Mouse (Mus musculus): ENCODE measurements around the gene Krtdap. TPM values are rescaled to one million over a fixed set of nuclear protein-coding genes. Genes with fewer than 3 reads are reported as not detected.
"Not testable (repeated sequence)": the region's sequence is repeated elsewhere in the genome, so short reads cannot be mapped to it uniquely, and the experiment has no call there.

Krtdap gene
- polyA plus RNA-seq, 1 experiment from 2014 or later = not detected

DNA sequence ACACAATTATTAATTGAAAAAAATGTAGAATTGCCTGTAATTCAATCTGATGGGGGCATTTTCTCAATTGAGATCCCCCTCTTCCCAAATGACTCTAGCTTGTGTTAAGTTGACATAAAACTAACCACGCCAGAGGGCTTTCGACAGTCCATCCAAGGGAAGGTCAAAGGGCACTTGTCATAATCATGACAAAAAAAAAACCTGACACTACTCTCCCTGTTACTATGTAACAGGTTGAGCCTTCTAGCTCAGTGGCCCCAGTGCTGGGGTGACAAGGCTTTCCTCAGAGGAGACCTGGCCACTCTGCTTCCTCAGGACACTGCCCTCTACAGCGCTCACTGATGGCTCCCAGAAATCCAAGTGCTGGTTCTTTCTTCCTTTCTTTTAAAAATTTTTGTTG lies 36.6 kb downstream of the Krtdap start:
- Histone ChIP-seq H3K36me3 (replicated peaks) (no peaks in the 10 kb centered on the region), H3K9ac (no peak overlapping the region), H3K9me3 (no peaks in the 10 kb centered on the region), H3K4me2 (no peak overlapping the region), H3K27me3 (no peaks in the 10 kb centered on the region), H3K4me3 (replicated peaks) (no peak overlapping the region), H3K27ac (no peak overlapping the region), H3K4me1 (no peaks in the 10 kb centered on the region)
- WGBS = 95% methylated on average over 3 of the region's 3 CpGs
- ATAC-seq (ENCODE audit: low FRiP score) = no peak

DNA sequence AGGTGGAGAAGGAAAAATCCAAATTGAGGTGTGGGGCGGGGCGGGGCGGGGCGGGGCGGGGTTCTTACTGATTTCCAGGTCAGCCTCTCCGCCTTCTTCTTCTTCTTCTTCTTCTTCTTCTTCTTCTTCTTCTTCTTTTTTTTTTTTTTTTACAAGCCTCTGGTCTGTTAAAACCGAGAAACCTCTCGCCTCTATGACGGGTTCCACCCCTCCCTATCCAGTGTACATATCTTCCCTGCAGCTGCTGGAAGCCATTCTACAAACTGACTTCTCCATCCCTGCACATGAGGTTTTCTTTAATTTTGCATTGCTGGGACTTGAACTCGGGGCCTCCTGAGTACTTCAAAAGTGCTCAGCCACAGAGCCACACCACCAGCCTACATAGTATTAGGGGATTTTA lies 39.0 kb downstream of the Krtdap start:
- Histone ChIP-seq H3K4me2 (no peak overlapping the region), H3K4me3 (replicated peaks) (no peak overlapping the region), H3K27me3 (no peaks in the 10 kb centered on the region), H3K27ac (no peak overlapping the region), H3K4me1 (no peaks in the 10 kb centered on the region), H3K9ac (no peak overlapping the region), H3K36me3 (replicated peaks) (no peaks in the 10 kb centered on the region), H3K9me3 (no peaks in the 10 kb centered on the region)
- ATAC-seq (ENCODE audit: low FRiP score) = no peak
- 89% methylated on average over 10 of the region's 10 CpGs for WGBS

DNA sequence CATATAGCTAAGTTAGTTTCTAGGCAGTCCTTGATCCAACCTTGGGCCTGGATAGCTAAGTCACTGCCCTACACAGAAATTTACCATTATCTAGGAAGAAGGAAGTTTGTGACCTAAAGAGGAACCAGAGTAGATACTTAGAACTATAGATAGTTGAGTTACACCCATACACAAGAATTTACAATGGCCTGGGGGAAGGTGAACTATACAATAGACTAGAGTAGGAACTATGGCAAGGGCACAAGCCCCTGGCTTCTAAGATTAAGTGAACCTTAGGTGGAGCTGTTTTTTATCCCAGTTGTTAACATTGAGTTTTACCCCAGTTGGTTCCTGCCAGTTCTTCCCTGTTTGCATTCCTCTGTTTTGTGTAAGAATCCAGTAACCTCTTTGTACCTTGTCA lies 41.2 kb downstream of the Krtdap start:
- not testable (repeated sequence) for ATAC-seq (ENCODE audit: low FRiP score); H3K27ac ChIP-seq; H3K4me2 ChIP-seq; H3K36me3 ChIP-seq (replicated peaks); H3K9ac ChIP-seq; H3K27me3 ChIP-seq; H3K4me3 ChIP-seq (replicated peaks); H3K4me1 ChIP-seq; H3K9me3 ChIP-seq

DNA sequence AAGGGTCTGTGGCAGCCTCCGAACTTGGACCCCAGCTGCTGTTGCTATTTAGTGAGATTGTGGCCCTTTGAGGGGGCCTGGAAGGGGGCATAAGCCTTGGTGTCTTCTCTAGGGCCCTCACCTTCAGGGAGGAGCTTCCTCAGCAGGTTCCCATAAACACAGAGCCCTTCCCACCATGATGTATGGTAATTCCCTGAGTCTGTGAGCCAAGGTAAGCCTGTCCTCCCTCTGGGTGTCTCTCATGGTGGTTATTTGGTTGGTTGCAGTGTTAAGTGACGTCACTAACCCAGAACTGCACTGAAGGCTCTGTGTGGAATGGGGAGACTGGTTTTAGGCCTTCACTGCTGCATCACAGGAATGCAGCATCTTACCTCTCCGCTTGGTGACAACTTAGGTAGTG lies 41.7 kb downstream of the Krtdap start:
- no peak overlapping the region for H3K4me2 ChIP-seq
- no peaks in the 10 kb centered on the region for H3K9me3 ChIP-seq
- no peaks in the 10 kb centered on the region for H3K4me1 ChIP-seq
- no peak overlapping the region for H3K9ac ChIP-seq
- 73% methylated on average over 3 of the region's 3 CpGs for WGBS
- no peak for ATAC-seq (ENCODE audit: low FRiP score)
- no peaks in the 10 kb centered on the region for H3K27me3 ChIP-seq
- H3K4me3 ChIP-seq (replicated peaks) = no peak overlapping the region
- H3K27ac ChIP-seq = no peak overlapping the region
- no peaks in the 10 kb centered on the region for H3K36me3 ChIP-seq (replicated peaks)

DNA sequence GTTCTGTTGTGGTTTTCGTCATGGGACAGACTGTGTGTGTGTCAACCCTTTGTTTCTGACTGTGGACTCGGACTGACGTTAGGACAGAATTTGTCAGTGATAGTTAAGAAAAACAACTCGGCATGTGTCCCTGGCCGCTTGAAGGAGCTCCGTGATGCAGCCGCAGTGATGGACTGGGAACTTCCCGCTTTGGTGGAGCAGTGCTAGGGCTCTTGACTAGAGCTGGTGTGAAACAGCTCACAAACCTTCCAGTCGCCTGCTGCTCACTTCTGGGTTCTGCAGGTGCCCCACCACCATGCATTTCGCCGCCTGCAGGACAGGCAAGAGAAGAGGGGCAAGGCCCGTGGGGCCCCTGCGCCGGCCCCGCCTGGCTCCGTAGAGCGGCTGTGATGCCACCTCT lies 44.6 kb downstream of the Krtdap start:
- Histone ChIP-seq H3K9me3 (no peaks in the 10 kb centered on the region), H3K36me3 (replicated peaks) (no peaks in the 10 kb centered on the region), H3K4me1 (no peaks in the 10 kb centered on the region), H3K27me3 (no peaks in the 10 kb centered on the region), H3K9ac (no peak overlapping the region), H3K4me3 (replicated peaks) (no peak overlapping the region), H3K27ac (no peak overlapping the region), H3K4me2 (no peak overlapping the region)
- ATAC-seq (ENCODE audit: low FRiP score) = no peak
- 81% methylated on average over 17 of the region's 17 CpGs for WGBS

DNA sequence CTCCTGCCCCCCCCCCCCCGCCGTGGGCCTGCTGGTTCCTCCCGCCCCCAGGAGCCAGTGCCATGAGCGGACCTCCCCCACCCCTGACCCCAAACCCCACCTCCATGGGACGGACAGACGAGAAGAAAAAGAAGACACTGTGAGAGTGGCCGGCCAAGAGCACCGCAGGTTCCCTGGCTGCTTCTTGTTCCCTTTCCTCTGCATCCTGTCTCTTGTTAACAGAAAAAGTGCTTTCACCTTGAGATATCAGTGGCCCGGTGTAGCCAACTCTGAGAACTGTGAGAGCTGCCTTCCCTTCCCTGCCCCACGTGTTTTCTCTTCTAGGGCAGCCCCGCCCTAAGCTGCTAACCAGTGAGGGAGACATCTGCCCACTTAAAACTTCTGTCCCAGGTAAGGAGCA lies 45.0 kb downstream of the Krtdap start:
- not testable (repeated sequence) for H3K4me2 ChIP-seq; H3K9me3 ChIP-seq; H3K4me1 ChIP-seq; H3K36me3 ChIP-seq (replicated peaks); H3K9ac ChIP-seq; H3K4me3 ChIP-seq (replicated peaks); H3K27ac ChIP-seq; H3K27me3 ChIP-seq; ATAC-seq (ENCODE audit: low FRiP score)
- 54% methylated on average over 9 of the region's 11 CpGs for WGBS

DNA sequence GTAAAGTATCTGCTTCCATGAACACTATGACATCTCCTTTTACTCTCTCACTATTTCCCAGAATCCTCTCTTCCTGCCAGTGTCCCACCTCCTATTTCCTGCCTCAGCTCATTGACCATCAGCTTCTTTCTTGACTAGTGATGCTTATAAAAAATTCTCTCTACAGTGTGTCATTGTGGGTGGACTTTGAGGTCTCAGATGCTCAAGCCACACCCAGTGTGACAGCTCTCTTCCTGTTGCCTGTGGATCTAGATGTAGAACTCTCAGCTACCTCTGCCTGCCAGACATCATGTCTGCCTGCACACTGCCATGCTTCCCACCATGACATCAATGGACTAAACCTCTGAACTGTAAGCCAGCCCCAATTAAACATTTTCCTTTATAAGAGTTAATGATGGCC lies 49.6 kb downstream of the Krtdap start:
- H3K9me3 ChIP-seq = no peaks in the 10 kb centered on the region
- H3K4me3 ChIP-seq (replicated peaks) = no peak overlapping the region
- H3K36me3 ChIP-seq (replicated peaks) = no peaks in the 10 kb centered on the region
- no peaks in the 10 kb centered on the region for H3K4me1 ChIP-seq
- H3K9ac ChIP-seq = no peak overlapping the region
- no peaks in the 10 kb centered on the region for H3K27me3 ChIP-seq
- no peak overlapping the region for H3K4me2 ChIP-seq
- no peak for ATAC-seq (ENCODE audit: low FRiP score)
- no peak overlapping the region for H3K27ac ChIP-seq

DNA sequence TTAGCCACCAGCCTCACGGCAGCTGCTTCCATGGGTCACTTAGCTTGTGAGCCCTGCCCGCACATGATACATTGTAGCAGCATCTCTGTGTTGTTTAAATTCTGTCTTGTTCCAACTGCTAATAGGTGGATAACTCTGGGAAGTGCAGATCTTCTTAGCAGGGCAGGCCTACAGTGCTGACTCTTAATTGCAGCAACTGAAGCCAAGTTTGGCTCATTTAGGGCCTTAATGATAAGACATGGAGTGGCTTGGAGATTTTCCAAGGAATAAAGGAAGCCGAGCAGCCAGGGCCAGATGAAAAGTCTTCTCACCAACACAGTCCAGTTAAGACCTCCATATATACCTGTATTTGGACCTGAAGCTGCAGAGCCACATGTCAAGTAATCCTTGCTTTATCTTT lies 52.6 kb downstream of the Krtdap start:
- Histone ChIP-seq H3K4me3 (replicated peaks) (no peak overlapping the region), H3K9ac (no peak overlapping the region), H3K27me3 (no peaks in the 10 kb centered on the region), H3K4me1 (0 out of 2 replicates have a peak, but pooled peaks cover 4% of the 10 kb centered on the region), H3K27ac (no peak overlapping the region), H3K4me2 (no peak overlapping the region), H3K9me3 (no peaks in the 10 kb centered on the region), H3K36me3 (replicated peaks) (no peaks in the 10 kb centered on the region)
- ATAC-seq (ENCODE audit: low FRiP score) = no peak
- WGBS = 73% methylated on average over 3 of the region's 3 CpGs

Other genes starting within 250 kb of the Krtdap start
- 7.9 and 8.4 TPM in 2 replicates for gene Hspb6, start 235.7 kb upstream of the Krtdap start, polyA plus RNA-seq (2016; fragmentation: Nextera tagmentation; extraction: Ambion mirVana)
- gene Proser3, start 235.6 kb upstream of the Krtdap start, polyA plus RNA-seq (2016; fragmentation: Nextera tagmentation; extraction: Ambion mirVana) = 16.1 and 18.6 TPM in 2 replicates
- 51.7 and 63.1 TPM in 2 replicates for gene Lin37, start 228.1 kb upstream of the Krtdap start, polyA plus RNA-seq (2016; fragmentation: Nextera tagmentation; extraction: Ambion mirVana)
- 88.1 and 95.7 TPM in 2 replicates for gene U2af1l4, start 224.6 kb upstream of the Krtdap start, polyA plus RNA-seq (2016; fragmentation: Nextera tagmentation; extraction: Ambion mirVana)
- gene Gm49396, start 224.6 kb upstream of the Krtdap start, polyA plus RNA-seq (2016; fragmentation: Nextera tagmentation; extraction: Ambion mirVana) = 24.0 and 24.9 TPM in 2 replicates
- gene Psenen, start 224.3 kb upstream of the Krtdap start, polyA plus RNA-seq (2016; fragmentation: Nextera tagmentation; extraction: Ambion mirVana) = 142 and 145 TPM in 2 replicates
- 3.4 and 5.6 TPM in 2 replicates for gene Igflr1, start 222.5 kb upstream of the Krtdap start, polyA plus RNA-seq (2016; fragmentation: Nextera tagmentation; extraction: Ambion mirVana)
- 13.0 TPM in 2 replicates for gene Kmt2b, start 199.2 kb upstream of the Krtdap start, polyA plus RNA-seq (2016; fragmentation: Nextera tagmentation; extraction: Ambion mirVana)
- 0.32 and 0.46 TPM in 2 replicates for gene Zbtb32, start 189.0 kb upstream of the Krtdap start, polyA plus RNA-seq (2016; fragmentation: Nextera tagmentation; extraction: Ambion mirVana)
- gene Upk1a, start 175.0 kb upstream of the Krtdap start, polyA plus RNA-seq (2016; fragmentation: Nextera tagmentation; extraction: Ambion mirVana) = 0.23 and 0.61 TPM in 2 replicates
- 814 and 871 TPM in 2 replicates for gene Cox6b1, start 161.7 kb upstream of the Krtdap start, polyA plus RNA-seq (2016; fragmentation: Nextera tagmentation; extraction: Ambion mirVana)
- not detected in 2 replicates for gene Etv2, start 152.0 kb upstream of the Krtdap start, polyA plus RNA-seq (2016; fragmentation: Nextera tagmentation; extraction: Ambion mirVana)
- gene Rbm42, start 137.6 kb upstream of the Krtdap start, polyA plus RNA-seq (2016; fragmentation: Nextera tagmentation; extraction: Ambion mirVana) = 144 and 150 TPM in 2 replicates
- gene Haus5, start 122.9 kb upstream of the Krtdap start, polyA plus RNA-seq (2016; fragmentation: Nextera tagmentation; extraction: Ambion mirVana) = 63.7 and 64.5 TPM in 2 replicates
- not detected in 2 replicates for gene Pmis2, start 116.3 kb upstream of the Krtdap start, polyA plus RNA-seq (2016; fragmentation: Nextera tagmentation; extraction: Ambion mirVana)
- gene 2200002J24Rik, start 89.0 kb upstream of the Krtdap start, polyA plus RNA-seq (2016; fragmentation: Nextera tagmentation; extraction: Ambion mirVana) = 0.33 TPM in 1 of 2 replicates, not detected in the other
- 1.6 and 1.8 TPM in 2 replicates for gene Atp4a, start 75.7 kb upstream of the Krtdap start, polyA plus RNA-seq (2016; fragmentation: Nextera tagmentation; extraction: Ambion mirVana)
- gene Tmem147, start 58.4 kb upstream of the Krtdap start, polyA plus RNA-seq (2016; fragmentation: Nextera tagmentation; extraction: Ambion mirVana) = 135 and 144 TPM in 2 replicates
- 0.49 and 0.69 TPM in 2 replicates for gene Gapdhs, start 44.2 kb upstream of the Krtdap start, polyA plus RNA-seq (2016; fragmentation: Nextera tagmentation; extraction: Ambion mirVana)
- gene Sbsn, start 36.4 kb upstream of the Krtdap start, polyA plus RNA-seq (2016; fragmentation: Nextera tagmentation; extraction: Ambion mirVana) = 1.5 and 2.0 TPM in 2 replicates
- not detected in 2 replicates for gene Dmkn, start 24.1 kb upstream of the Krtdap start, polyA plus RNA-seq (2016; fragmentation: Nextera tagmentation; extraction: Ambion mirVana)
- not detected in 2 replicates for gene Ffar2, start 35.9 kb downstream of the Krtdap start, polyA plus RNA-seq (2016; fragmentation: Nextera tagmentation; extraction: Ambion mirVana)
- gene Ffar3, start 68.3 kb downstream of the Krtdap start, polyA plus RNA-seq (2016; fragmentation: Nextera tagmentation; extraction: Ambion mirVana) = not detected in 2 replicates
- gene Ffar1, start 73.7 kb downstream of the Krtdap start, polyA plus RNA-seq (2016; fragmentation: Nextera tagmentation; extraction: Ambion mirVana) = not detected in 2 replicates
- not detected in 2 replicates for gene Cd22, start 92.4 kb downstream of the Krtdap start, polyA plus RNA-seq (2016; fragmentation: Nextera tagmentation; extraction: Ambion mirVana)
- gene Mag, start 127.0 kb downstream of the Krtdap start, polyA plus RNA-seq (2016; fragmentation: Nextera tagmentation; extraction: Ambion mirVana) = 0.13 and 0.34 TPM in 2 replicates
- not detected in 2 replicates for gene Hamp2, start 136.8 kb downstream of the Krtdap start, polyA plus RNA-seq (2016; fragmentation: Nextera tagmentation; extraction: Ambion mirVana)
- not detected in 2 replicates for gene Hamp, start 156.1 kb downstream of the Krtdap start, polyA plus RNA-seq (2016; fragmentation: Nextera tagmentation; extraction: Ambion mirVana)
- 26.4 and 27.3 TPM in 2 replicates for gene Usf2, start 168.9 kb downstream of the Krtdap start, polyA plus RNA-seq (2016; fragmentation: Nextera tagmentation; extraction: Ambion mirVana)
- 24.1 and 26.4 TPM in 2 replicates for gene Lsr, start 185.6 kb downstream of the Krtdap start, polyA plus RNA-seq (2016; fragmentation: Nextera tagmentation; extraction: Ambion mirVana)
- gene Fam187b, start 185.9 kb downstream of the Krtdap start, polyA plus RNA-seq (2016; fragmentation: Nextera tagmentation; extraction: Ambion mirVana) = 0.82 and 1.2 TPM in 2 replicates

Measured in forebrain, embryonic 12.5 days (tissue).